Mouse (Mus musculus) hindbrain, embryonic 14.5 days (tissue): ENCODE data around the gene Ube4a. TPM values are rescaled to one million over a fixed set of nuclear protein-coding genes. Genes with fewer than 3 reads are reported as not detected.
"Not testable (repeated sequence)": the region's sequence is repeated elsewhere in the genome, so short reads cannot be mapped to it uniquely, and the experiment has no call there.

Experiments used
- ATAC-seq: fragments of 200-750 bp; cut with Nextera tagmentation; 2 replicates; pipeline ENCODE4 v1.8.0; 2017; ENCODE audit warnings: moderate number of reproducible peaks, mild to moderate bottlenecking, moderate TSS enrichment, moderate library complexity; ENCODE audit not compliant: low FRiP score
- DNase-seq: peaks from one replicate; pipeline ENCODE4 v3.0.0-alpha.2; 2015; ENCODE audit warnings: low spot score
- H3K27ac ChIP-seq: fragments of 300-500 bp; sonication (generic); 2 replicates; pipeline ENCODE4 v1.5.1; 2014; ENCODE audit warnings: mild to moderate bottlenecking, moderate library complexity
- H3K27me3 ChIP-seq: fragments of 300-500 bp; sonication (generic); 2 replicates; pipeline ENCODE4 v1.6.1; 2014; ENCODE audit warnings: mild to moderate bottlenecking, low read length, mixed read lengths; ENCODE audit not compliant: control insufficient read depth, insufficient read depth
- H3K36me3 ChIP-seq: fragments of 300-500 bp; sonication (generic); replicated peaks from 2 replicates; pipeline ENCODE4 v1.6.1; 2014; ENCODE audit not compliant: control insufficient read depth, insufficient read depth
- H3K4me1 ChIP-seq: fragments of 300-500 bp; sonication (generic); replicated peaks from 2 replicates; pipeline ENCODE4 v1.6.1; 2014; ENCODE audit warnings: antibody characterized with exemption, low read length, mixed read lengths; ENCODE audit not compliant: control insufficient read depth, insufficient read depth
- H3K4me2 ChIP-seq: fragments of 300-500 bp; sonication (generic); replicated peaks from 2 replicates; pipeline ENCODE4 v1.6.1; 2014; ENCODE audit warnings: mild to moderate bottlenecking, moderate library complexity
- H3K4me3 ChIP-seq: fragments of 300-500 bp; sonication (generic); replicated peaks from 2 replicates; pipeline ENCODE4 v1.5.1; 2014; ENCODE audit warnings: mild to moderate bottlenecking, low read length
- H3K9ac ChIP-seq: fragments of 300-500 bp; sonication (generic); 2 replicates; pipeline ENCODE4 v1.6.1; 2014
- H3K9me3 ChIP-seq: fragments of 300-500 bp; sonication (generic); 2 replicates; pipeline ENCODE4 v1.6.1; 2016; ENCODE audit warnings: low read length; ENCODE audit not compliant: control insufficient read depth
- WGBS: fragments of 180-500 bp; shearing (Covaris S2); extraction: QIAGEN DNeasy Blood & Tissue Kit; methylation state at CpG from one replicate; pipeline ENCODE4 v1.1.7; 2014; 5-methylcytosine and 5-hydroxymethylcytosine counted together
- polyA plus RNA-seq: library from polyadenylated mRNA; unstranded; fragments of >200 nt; fragmentation: Nextera tagmentation; extraction: Ambion mirVana; gene quantifications from 2 replicates; pipeline ENCODE4 v1.2.1, GENCODE M21; 2014

The Ube4a gene
- polyA plus RNA-seq, 1 experiment from 2014 or later: 46.0 TPM

GRCm38 (mm10) chr9:44983001-44983400 lies 17.6 kb upstream of the Ube4a start:
- Histone ChIP-seq H3K4me3 (no peak overlapping the region), H3K36me3 (no peaks in the 10 kb centered on the region), H3K27me3 (no peaks in the 10 kb centered on the region), H3K27ac (no peak overlapping the region), H3K9ac (no peak overlapping the region), H3K9me3 (no peaks in the 10 kb centered on the region), H3K4me2 (no peak overlapping the region), H3K4me1 (no peaks in the 10 kb centered on the region)
- ATAC-seq: no peak
- DNase-seq: no peak
- 86% methylated on average over 2 of the region's 2 CpGs for WGBS

GRCm38 (mm10) chr9:44982531-44982930 lies 17.1 kb upstream of the Ube4a start:
- H3K27ac ChIP-seq: no peak overlapping the region
- H3K9ac ChIP-seq: no peak overlapping the region
- H3K9me3 ChIP-seq: no peaks in the 10 kb centered on the region
- H3K4me3 ChIP-seq: no peak overlapping the region
- ATAC-seq: no peak
- no peaks in the 10 kb centered on the region for H3K36me3 ChIP-seq
- H3K27me3 ChIP-seq: no peaks in the 10 kb centered on the region
- DNase-seq: no peak
- H3K4me2 ChIP-seq: no peak overlapping the region
- 89% methylated on average over 3 of the region's 3 CpGs for WGBS
- H3K4me1 ChIP-seq: no peaks in the 10 kb centered on the region

DNA sequence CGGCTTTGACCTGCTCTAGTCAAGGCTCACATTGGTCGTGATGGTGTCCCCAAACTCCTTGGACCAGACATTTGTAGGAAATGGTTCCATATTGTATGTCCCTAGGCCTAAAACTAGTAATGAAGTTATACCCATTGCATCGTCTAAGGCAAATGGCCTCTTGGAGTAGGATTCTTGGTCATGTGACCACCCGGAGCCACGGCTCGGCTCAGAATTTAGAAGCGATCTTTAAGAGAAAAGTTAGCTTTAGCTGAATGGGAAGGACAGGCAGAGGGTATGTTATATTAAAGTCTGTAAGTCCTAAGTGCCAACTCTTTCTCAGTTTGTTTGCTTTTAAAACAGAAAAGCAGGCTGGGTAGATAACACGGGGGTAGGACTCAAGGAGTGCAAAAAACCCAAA lies 16.7 kb upstream of the Ube4a start:
- no peaks in the 10 kb centered on the region for H3K27me3 ChIP-seq
- H3K9me3 ChIP-seq: no peaks in the 10 kb centered on the region
- WGBS: 88% methylated on average over 8 of the region's 8 CpGs

DNA sequence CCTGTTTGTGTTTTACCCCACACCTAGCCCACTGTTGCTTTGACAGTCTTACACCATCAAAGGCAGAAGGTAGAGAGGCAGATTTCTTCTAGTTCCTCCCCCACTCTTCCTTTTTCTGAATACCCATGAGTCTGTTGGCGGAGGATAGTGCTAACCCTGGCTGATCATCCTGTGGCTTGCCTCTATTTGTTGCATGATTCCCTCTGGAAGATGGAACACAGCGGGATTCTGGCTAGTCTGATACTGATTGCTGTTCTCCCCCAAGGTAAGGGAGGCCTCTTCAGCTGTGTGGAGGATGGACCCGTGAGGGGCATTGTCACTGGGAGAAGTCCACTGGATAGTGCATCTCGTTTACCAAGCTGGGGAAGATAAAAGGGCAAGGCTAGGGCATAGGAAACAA lies 16.3 kb upstream of the Ube4a start, which contains the start of gene Cd3d:
TSS of gene Cd3d (plus strand) at position 111 of the 400 bp plus-strand sequence.
- no peak within 1 kb of the TSS for H3K27ac ChIP-seq

More for the DNA sequence above, 16.7 kb upstream of the Ube4a start:
- Histone ChIP-seq H3K9ac (no peak overlapping the region), H3K36me3 (no peaks in the 10 kb centered on the region), H3K4me3 (no peak overlapping the region), H3K4me2 (no peak overlapping the region), H3K4me1 (no peaks in the 10 kb centered on the region), H3K27ac (no peak overlapping the region)
- DNase-seq (no peak), ATAC-seq (no peak)

DNA sequence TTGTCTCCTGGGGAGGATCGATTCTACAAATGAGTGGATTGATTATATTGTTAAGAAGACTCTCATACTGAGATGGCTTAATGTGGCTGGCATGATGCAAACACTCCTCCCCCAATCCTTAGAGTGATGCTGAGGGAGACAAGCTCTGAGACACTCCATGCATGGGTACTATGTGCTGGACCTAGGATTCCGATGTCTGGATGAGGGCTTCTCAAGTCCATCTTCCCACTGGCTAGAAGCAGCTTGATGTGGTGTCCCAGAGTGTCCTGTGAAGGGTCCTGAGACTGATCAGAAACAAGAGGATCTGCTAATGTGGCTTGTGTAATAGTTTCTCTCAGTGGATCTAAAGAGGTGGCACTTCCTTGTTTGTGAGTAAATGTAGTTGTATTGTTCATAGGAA lies 15.7 kb upstream of the Ube4a start:
- no peaks in the 10 kb centered on the region for H3K4me1 ChIP-seq
- no peaks in the 10 kb centered on the region for H3K27me3 ChIP-seq
- H3K36me3 ChIP-seq: no peaks in the 10 kb centered on the region
- H3K9ac ChIP-seq: no peak overlapping the region
- no peak for DNase-seq
- no peak overlapping the region for H3K4me2 ChIP-seq
- no peaks in the 10 kb centered on the region for H3K9me3 ChIP-seq
- H3K27ac ChIP-seq: no peak overlapping the region
- no peak for ATAC-seq
- WGBS: 94% methylated on average over 2 of the region's 2 CpGs
- H3K4me3 ChIP-seq: no peak overlapping the region

More for the DNA sequence above, 16.3 kb upstream of the Ube4a start, which contains the start of gene Cd3d:
- no peaks in the 10 kb centered on the region for H3K4me1 ChIP-seq
- DNase-seq: no peak
- no peak for ATAC-seq
- H3K9ac ChIP-seq: no peak within 1 kb of the TSS
- H3K4me3 ChIP-seq: no peak within 1 kb of the TSS
- no peak within 1 kb of the TSS for H3K4me2 ChIP-seq
- 85% methylated on average over 4 of the region's 4 CpGs for WGBS
- H3K36me3 ChIP-seq: no peaks in the 10 kb centered on the region
- no peaks in the 10 kb centered on the region for H3K9me3 ChIP-seq
- H3K27me3 ChIP-seq: no peaks in the 10 kb centered on the region

DNA sequence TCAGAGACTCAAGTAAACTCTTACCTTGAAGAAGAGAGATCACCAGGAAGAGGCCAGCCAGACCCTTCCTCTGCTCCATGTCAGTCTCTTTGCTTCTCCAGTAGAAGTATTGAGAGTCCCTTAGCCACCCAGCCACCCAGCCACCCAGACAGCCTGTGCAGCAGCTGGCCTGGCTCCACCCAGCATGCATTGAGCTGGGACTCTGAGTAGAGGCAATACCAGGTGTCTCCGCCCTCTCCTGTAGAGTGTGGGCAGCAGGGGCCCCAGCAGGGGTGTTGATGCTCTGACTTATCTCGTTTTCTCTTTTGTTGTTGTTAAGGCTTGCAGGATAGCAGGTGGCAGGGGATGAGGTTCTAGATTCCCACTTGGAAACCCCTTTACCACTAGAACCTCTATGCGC lies 14.8 kb upstream of the Ube4a start, which contains the start of gene Cd3g:
TSS of gene Cd3g (minus strand) at position 190 of the 400 bp plus-strand sequence.
- no peaks in the 10 kb centered on the region for H3K9me3 ChIP-seq
- DNase-seq (no peak), ATAC-seq (no peak)
- H3K4me3 ChIP-seq: no peak within 1 kb of the TSS
- no peak within 1 kb of the TSS for H3K27ac ChIP-seq
- no peaks in the 10 kb centered on the region for H3K36me3 ChIP-seq
- 82% methylated on average over 3 of the region's 3 CpGs for WGBS
- H3K9ac ChIP-seq: no peak within 1 kb of the TSS
- no peaks in the 10 kb centered on the region for H3K4me1 ChIP-seq
- H3K4me2 ChIP-seq: no peak within 1 kb of the TSS
- H3K27me3 ChIP-seq: no peaks in the 10 kb centered on the region

DNA sequence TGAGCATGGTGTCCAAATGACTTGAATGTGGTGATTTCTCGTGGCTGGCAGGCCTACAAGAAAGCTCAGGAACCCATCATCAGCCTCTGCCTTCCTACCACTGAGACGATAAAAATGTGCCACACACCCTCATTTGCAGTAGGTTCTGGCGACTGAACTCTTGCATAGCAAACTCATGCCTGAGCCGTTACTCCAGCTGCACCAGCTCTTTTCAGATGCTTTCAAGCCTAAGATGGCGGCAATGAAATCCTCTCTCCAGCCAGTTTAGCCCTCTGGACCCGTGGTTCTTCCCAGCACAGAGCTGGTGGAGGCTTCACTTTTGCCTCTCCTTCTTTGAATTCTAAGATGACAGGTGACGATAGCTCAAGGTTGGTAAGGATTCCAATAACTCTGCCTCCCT lies 14.4 kb upstream of the Ube4a start:
- Histone ChIP-seq H3K9ac (no peak overlapping the region), H3K4me1 (no peaks in the 10 kb centered on the region), H3K27me3 (no peaks in the 10 kb centered on the region), H3K36me3 (no peaks in the 10 kb centered on the region), H3K27ac (no peak overlapping the region), H3K4me3 (no peak overlapping the region), H3K4me2 (no peak overlapping the region), H3K9me3 (no peaks in the 10 kb centered on the region)
- WGBS: 83% methylated on average over 7 of the region's 7 CpGs
- no peak for ATAC-seq
- DNase-seq: no peak

DNA sequence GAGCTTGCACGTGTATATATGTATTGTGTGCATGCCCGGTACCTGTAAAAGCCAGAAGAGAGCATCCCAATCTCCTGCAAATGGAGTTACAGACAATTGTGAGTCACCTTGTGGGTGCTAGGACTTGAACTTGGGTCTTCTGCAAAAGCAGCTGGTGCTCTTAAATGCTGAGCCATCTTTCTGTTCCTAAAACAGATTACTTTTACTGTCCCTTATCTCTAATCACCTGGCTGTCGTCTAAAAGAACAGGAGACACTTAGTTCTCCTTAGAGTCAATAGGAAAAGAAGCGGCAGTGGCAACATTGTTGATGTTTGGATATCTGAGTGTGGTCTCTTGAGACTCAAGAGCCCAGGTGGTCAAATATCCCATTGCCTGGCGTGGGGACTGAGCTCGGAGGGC lies 12.4 kb upstream of the Ube4a start:
- no peaks in the 10 kb centered on the region for H3K9me3 ChIP-seq
- H3K9ac ChIP-seq: no peak overlapping the region
- H3K4me2 ChIP-seq: no peak overlapping the region
- H3K27me3 ChIP-seq: peaks cover 9% of the 10 kb centered on the region
- H3K27ac ChIP-seq: no peak overlapping the region
- no peaks in the 10 kb centered on the region for H3K4me1 ChIP-seq
- no peak overlapping the region for H3K4me3 ChIP-seq
- ATAC-seq: no peak
- H3K36me3 ChIP-seq: no peaks in the 10 kb centered on the region
- DNase-seq: no peak
- 77% methylated on average over 6 of the region's 6 CpGs for WGBS

DNA sequence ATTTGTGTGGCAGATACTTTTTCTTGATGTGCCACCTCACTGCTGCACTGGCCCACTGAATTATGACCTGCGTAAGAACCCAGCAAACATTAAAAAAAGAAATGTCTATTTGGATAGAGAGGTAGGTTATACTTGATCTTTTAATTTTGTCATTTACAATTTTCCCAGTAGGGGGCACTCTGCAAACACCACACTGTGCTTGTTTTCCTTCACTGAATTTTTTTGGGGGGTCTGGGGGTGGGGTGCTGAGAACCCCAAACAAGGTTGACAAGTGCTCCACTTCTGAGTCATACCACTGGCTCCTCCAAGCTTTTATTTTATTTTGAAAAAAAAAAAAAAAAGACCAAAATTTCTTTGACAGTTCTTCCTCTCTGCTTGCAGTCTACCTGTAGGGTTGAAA lies 4.0 kb upstream of the Ube4a start:
- Histone ChIP-seq H3K27ac (no peak overlapping the region), H3K4me2 (no peak overlapping the region), H3K9me3 (no peaks in the 10 kb centered on the region), H3K4me3 (no peak overlapping the region), H3K4me1 (peaks cover 11% of the 10 kb centered on the region), H3K9ac (no peak overlapping the region), H3K36me3 (no peaks in the 10 kb centered on the region), H3K27me3 (peaks cover 17% of the 10 kb centered on the region)
- 79% methylated on average over 1 of the region's 1 CpGs for WGBS
- ATAC-seq: no peak
- DNase-seq: no peak

- not testable (repeated sequence) for H3K4me2 ChIP-seq, ATAC-seq, H3K4me3 ChIP-seq
Observed at GRCm38 (mm10) chr9:44967763-44968162, 2.4 kb upstream of the Ube4a start.

More at GRCm38 (mm10) chr9:44967763-44968162, 2.4 kb upstream of the Ube4a start:
- not testable (repeated sequence) for H3K9ac ChIP-seq, DNase-seq, H3K9me3 ChIP-seq, H3K27ac ChIP-seq, H3K27me3 ChIP-seq, H3K36me3 ChIP-seq
- peaks cover 14% of the 10 kb centered on the region for H3K4me1 ChIP-seq
- WGBS: 84% methylated on average over 5 of the region's 5 CpGs
